Mouse (Mus musculus): ENCODE measurements around the gene Ano5.

The Ano5 gene

DNA sequence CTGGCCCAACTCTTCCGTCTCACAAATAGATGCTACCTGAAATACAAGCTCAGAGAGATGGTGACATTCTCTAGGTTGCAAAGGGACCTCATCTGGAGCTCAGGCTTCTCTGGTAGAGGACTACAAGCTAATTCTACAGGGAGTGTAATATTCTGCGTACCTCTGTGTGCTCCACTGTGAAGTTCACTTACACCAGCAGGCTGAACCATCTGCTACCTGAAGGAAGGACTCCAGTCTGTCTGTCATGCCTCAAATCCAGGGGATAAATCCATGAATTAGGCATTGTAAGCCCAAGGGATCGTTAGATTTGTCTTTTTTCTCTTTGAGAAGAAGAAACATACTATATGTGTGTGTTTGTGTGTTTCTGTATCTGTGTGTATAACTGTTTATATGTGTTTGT lies 120.3 kb downstream of the Ano5 start:
- DNase-seq, result no peak

DNA sequence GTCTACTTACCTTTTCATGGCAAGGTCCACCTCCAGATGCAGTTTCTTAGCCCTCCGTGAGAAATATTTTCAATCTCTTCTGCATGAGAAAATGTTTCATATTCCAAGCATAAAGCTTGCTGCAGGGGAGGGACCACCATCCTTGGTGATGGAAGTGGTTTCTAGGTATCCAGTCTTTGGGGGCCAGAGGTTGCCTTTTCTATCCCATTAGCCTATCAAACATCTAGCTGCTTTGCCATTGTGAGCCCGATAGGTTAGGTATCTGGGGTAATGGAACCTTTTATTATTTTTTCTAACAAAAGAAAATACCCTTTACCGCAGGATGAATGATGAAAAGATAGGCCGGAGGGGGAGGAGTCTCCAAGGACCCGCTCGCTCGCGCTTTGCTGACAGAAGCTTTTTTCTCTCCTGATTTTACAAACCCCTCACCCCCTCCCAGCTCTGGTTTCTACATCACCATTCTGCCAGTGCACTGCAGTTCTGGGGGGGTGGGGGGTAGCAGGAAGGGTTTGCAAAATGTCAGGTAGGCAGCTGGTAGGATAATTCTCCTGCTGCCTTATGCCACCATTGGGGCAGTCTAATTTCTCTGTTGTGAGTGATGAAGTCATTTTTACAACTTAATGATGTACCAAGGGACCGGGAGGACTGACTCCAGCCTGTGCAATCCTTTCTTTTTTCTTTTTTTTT lies 121.9 kb downstream of the Ano5 start:
- no peak for DNase-seq

DNA sequence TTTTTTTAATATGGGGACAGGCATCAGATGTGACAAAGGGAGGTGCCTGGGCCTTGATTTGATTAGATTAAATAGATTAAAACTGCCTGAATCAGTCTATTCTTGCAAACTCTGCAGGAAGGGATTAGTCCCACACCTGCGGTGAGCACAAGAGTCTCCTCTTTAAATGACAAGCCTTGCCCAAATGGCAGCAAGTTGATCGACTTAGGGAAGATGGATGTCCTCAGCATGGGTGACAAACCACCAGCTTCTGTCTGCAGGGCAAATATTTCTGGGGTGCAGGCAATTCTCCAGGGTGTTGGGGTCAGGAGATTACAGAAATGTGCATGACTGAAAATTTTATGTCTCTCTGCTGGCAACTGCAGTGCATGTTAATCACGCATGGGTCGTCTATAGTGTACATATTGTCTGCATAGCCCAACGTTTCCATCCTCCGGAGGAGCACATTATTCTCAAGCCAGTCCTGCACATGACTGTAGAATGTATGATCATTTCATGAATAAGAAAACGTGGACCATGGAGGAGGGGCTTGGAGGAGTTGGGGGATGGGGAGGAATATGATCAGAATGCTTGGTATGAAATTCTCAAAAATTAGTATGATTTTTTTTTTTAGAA lies 122.5 kb downstream of the Ano5 start:
- DNase-seq, result no peak
